Mouse (Mus musculus) natural killer cell, adult 2 months (primary cell): ENCODE results near the gene Olfr183.
"Not testable (repeated sequence)": the region's sequence is repeated elsewhere in the genome, so short reads cannot be mapped to it uniquely, and the experiment has no call there.

Experiments
- DNase-seq, 2 experiments: peaks; one replicate each; pipeline ENCODE4 v3.0.0; 2022; ENCODE audit warnings: low spot score in 2 of 2

Olfr183 gene

GRCm38 (mm10) chr16:58995057-58995456, at the start of gene Olfr183:
Gene Olfr183 (plus strand): TSS chr16:58995357.
- no peak for DNase-seq

GRCm38 (mm10) chr16:59007146-59007545, 12.0 kb downstream of the Olfr183 start:
- DNase-seq = no peak

DNA sequence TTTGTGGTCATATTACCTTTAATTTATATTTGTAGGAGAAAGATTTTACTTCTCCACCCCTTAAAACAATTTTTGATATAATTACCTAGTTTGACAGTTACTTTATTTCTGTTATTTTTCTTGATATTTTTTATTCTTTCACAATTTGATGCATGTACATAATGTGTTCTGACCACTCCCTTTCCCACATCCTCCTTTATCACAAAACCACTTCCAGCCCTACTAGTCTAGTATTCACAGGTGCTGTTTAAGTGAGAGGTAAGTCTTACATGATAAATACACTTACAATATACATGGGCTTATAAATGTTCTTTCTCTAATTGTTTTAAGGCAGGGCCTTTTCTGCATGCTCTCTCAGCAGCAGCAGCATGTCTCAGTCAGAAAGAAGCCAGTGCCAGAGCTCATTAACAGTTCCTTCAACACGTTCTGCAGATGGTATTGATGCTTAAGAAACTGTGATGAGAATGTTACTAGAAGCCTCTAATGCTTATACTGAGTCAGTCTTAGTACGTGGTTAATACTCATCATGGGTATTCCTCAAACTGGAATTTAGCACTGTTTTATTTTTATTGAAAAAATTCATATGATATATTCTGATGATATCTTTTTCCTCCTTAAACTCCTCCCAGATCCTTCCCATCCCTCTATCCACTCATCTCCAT, 18.3 kb downstream of the Olfr183 start:
- no peak for DNase-seq

GRCm38 (mm10) chr16:59030191-59030590, 35.0 kb downstream of the Olfr183 start, which contains the start of gene Olfr186:
Gene Olfr186 (minus strand): TSS chr16:59030291.
- DNase-seq = no peak

- DNase-seq = no peak
Measured at GRCm38 (mm10) chr16:59039710-59040109, 44.6 kb downstream of the Olfr183 start, which contains the start of gene Olfr187. Gene Olfr187 (minus strand): TSS chr16:59039767.

- no peak for DNase-seq
Measured at GRCm38 (mm10) chr16:59045835-59046234, 50.7 kb downstream of the Olfr183 start.

GRCm38 (mm10) chr16:59047579-59047978, 52.4 kb downstream of the Olfr183 start:
- no peak for DNase-seq

DNA sequence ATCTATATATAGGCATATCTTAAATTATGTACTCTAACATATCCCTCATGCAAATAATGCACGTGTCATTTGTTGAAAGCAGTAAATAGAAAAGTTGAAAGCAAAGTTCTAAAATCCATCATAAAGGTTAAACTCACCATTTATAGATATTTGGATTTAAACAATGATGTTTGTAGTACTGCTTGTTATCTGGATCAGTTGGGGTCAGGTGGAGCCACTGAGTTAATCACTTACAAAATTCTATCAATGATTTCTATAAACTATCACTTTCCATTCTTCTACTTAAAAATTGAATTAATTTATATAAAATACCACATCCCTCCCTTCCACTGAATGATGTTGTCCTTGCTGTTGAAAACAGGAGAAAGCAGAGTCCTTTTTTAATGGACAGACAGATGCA, 53.7 kb downstream of the Olfr183 start:
- DNase-seq = no peak

DNA sequence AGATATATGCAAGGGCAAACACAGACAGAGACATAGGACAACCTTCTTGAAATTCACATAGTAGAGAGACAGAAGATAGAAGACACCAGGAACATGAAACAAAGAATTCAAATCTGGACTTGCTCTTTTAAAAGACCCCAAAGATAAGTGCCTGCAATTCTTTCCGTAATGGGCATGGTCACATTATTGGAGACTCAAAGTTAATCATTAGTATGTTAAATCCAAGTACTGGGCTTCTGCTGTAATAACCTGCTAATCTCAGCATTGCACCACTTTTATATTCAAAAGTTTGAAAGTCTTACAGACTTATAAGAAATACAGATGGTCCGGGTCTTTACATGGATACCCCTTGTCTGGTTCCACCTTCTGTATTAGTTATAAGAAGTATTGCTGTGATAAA, 54.1 kb downstream of the Olfr183 start:
- not testable (repeated sequence) for DNase-seq
